Mouse (Mus musculus) intestine, embryonic 14.5 days (tissue): ENCODE results near the gene Kif19a. TPM values are rescaled to one million over a fixed set of nuclear protein-coding genes. Genes with fewer than 3 reads are reported as not detected.

Experiments used
- ATAC-seq: fragments of 200-750 bp; cut with Nextera tagmentation; replicated peaks from 2 replicates; pipeline ENCODE4 v1.8.0; 2017; ENCODE audit warnings: low read depth, moderate number of reproducible peaks, moderate TSS enrichment, moderate library complexity; ENCODE audit not compliant: low FRiP score, low TSS enrichment
- DNase-seq: peaks from one replicate; pipeline ENCODE4 v3.0.0-alpha.2; 2018; ENCODE audit warnings: low spot score
- H3K27ac ChIP-seq: fragments of 300-500 bp; sonication (generic); 2 replicates; pipeline ENCODE4 v1.5.1; 2014; ENCODE audit warnings: low read depth, mild to moderate bottlenecking, control low read depth
- H3K27me3 ChIP-seq: fragments of 300-500 bp; sonication (generic); replicated peaks from 2 replicates; pipeline ENCODE4 v1.6.1; 2014; ENCODE audit warnings: low read length, control low read depth; ENCODE audit not compliant: control insufficient read depth, insufficient read depth
- H3K36me3 ChIP-seq: fragments of 300-500 bp; sonication (generic); 2 replicates; pipeline ENCODE4 v1.6.1; 2014; ENCODE audit warnings: low read length, control low read depth; ENCODE audit not compliant: control insufficient read depth, insufficient read depth
- H3K4me1 ChIP-seq: fragments of 300-500 bp; sonication (generic); replicated peaks from 2 replicates; pipeline ENCODE4 v1.6.1; 2014; ENCODE audit warnings: low read length, control low read depth, mixed read lengths; ENCODE audit not compliant: control insufficient read depth, insufficient read depth
- H3K4me2 ChIP-seq: fragments of 300-500 bp; sonication (generic); 2 replicates; pipeline ENCODE4 v1.6.1; 2014; ENCODE audit warnings: low read length
- H3K4me3 ChIP-seq: fragments of 300-500 bp; sonication (generic); 2 replicates; pipeline ENCODE4 v1.5.1; 2014; ENCODE audit warnings: low read depth, low read length, control low read depth, mixed read lengths
- H3K9ac ChIP-seq: fragments of 300-500 bp; sonication (generic); 2 replicates; pipeline ENCODE4 v1.6.1; 2014; ENCODE audit warnings: mild to moderate bottlenecking, low read length
- H3K9me3 ChIP-seq: fragments of 300-500 bp; sonication (generic); 2 replicates; pipeline ENCODE4 v1.6.1; 2016; ENCODE audit warnings: low read length, control low read depth; ENCODE audit not compliant: control insufficient read depth
- WGBS: fragments of 180-500 bp; shearing (Covaris S2); extraction: QIAGEN DNeasy Blood & Tissue Kit; methylation state at CpG from one replicate; pipeline ENCODE4 v1.1.7; 2014; 5-methylcytosine and 5-hydroxymethylcytosine counted together
- polyA plus RNA-seq: library from polyadenylated mRNA; unstranded; fragments of >200 nt; fragmentation: Nextera tagmentation; extraction: Ambion mirVana; gene quantifications from 2 replicates; pipeline ENCODE4 v1.2.1, GENCODE M21; 2014

Kif19a gene
- polyA plus RNA-seq, 1 experiment from 2014 or later = 1.2 TPM

DNA sequence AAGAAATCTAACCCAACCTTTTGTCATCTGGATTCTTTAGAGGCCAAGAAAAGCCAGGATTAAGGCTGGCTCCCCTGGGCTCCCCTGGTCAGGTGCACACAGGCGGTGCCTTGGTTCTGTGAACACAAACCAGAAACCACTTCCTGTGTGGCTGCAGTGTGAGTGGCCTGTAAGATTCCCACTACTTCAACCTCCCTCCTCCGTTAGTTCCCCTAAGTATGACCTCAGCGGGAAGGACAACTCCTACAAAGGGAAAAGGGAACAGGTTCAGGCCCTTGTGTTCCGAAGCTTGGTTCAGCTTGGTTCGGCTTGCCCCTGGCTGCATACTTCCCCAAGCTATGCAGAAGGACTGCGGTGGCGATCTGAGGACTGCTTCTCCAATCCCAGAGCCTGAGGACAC lies 53.0 kb downstream of the Kif19a start:
- H3K9ac ChIP-seq = no peak overlapping the region
- ATAC-seq = no peak
- H3K27me3 ChIP-seq = no peaks in the 10 kb centered on the region
- no peak for DNase-seq
- no peak overlapping the region for H3K4me3 ChIP-seq
- 89% methylated on average over 7 of the region's 7 CpGs for WGBS
- no peak overlapping the region for H3K27ac ChIP-seq
- no peaks in the 10 kb centered on the region for H3K36me3 ChIP-seq
- no peaks in the 10 kb centered on the region for H3K9me3 ChIP-seq
- peaks cover 12% of the 10 kb centered on the region for H3K4me1 ChIP-seq
- H3K4me2 ChIP-seq = no peak overlapping the region

DNA sequence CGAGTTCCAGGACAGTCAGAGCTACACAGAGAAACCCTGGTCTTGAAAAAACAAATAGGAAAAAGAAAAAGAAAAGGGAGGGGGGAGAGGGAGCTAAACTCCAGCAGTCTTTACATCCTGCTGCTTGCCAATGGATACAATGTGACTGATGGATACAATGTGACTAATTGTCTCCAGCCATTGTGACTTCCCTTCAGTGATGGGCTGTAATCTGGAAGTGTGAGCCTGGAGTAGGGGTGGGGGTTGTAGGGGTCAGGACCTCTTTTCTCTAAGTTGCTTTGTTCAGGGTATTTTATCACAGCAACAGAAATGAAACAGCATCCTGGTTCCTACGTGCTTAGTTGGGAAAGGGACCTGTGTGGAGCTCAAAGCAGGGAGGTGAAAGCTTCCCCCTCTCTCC lies 53.9 kb downstream of the Kif19a start:
- no peak for DNase-seq
- no peaks in the 10 kb centered on the region for H3K36me3 ChIP-seq
- peaks cover 16% of the 10 kb centered on the region for H3K4me1 ChIP-seq
- H3K4me3 ChIP-seq = no peak overlapping the region
- no peak overlapping the region for H3K27ac ChIP-seq
- H3K9me3 ChIP-seq = no peaks in the 10 kb centered on the region
- no peaks in the 10 kb centered on the region for H3K27me3 ChIP-seq
- ATAC-seq = no peak
- no peak overlapping the region for H3K9ac ChIP-seq
- H3K4me2 ChIP-seq = no peak overlapping the region
- WGBS = 48% methylated on average over 2 of the region's 2 CpGs

- H3K27ac ChIP-seq = no peak overlapping the region
- ATAC-seq = no peak
- WGBS = 41% methylated on average over 3 of the region's 3 CpGs
- H3K36me3 ChIP-seq = no peaks in the 10 kb centered on the region
- no peak overlapping the region for H3K9ac ChIP-seq
- H3K4me1 ChIP-seq = peaks cover 12% of the 10 kb centered on the region
- H3K4me2 ChIP-seq = no peak overlapping the region
- no peaks in the 10 kb centered on the region for H3K27me3 ChIP-seq
- H3K4me3 ChIP-seq = no peak overlapping the region
- no peaks in the 10 kb centered on the region for H3K9me3 ChIP-seq
- DNase-seq = no peak
Measured at GRCm38 (mm10) chr11:114820444-114820843, 55.3 kb downstream of the Kif19a start.

DNA sequence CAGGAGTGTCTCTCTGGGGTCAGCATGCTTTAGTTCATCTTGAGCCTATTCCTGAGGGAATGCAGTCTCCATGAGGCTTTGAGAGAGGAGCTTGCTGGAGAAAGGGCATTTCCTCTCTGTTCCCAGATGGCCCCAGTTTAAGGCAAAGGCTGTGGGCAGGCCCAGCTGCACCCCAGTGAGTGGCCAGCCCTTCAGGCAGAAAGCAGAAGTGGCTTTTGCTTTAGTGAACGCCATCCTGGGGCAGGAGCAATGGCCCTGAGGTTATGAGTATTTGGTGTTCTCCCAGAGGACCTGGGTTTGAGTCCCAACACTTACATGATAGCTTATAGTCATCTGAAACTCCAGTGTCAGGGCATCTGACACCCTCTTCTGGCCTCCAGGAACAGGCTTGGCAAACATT lies 56.1 kb downstream of the Kif19a start:
- H3K36me3 ChIP-seq = no peaks in the 10 kb centered on the region
- no peak overlapping the region for H3K4me3 ChIP-seq
- no peak for ATAC-seq
- no peak overlapping the region for H3K9ac ChIP-seq
- H3K9me3 ChIP-seq = no peaks in the 10 kb centered on the region
- no peak for DNase-seq
- H3K4me1 ChIP-seq = peaks cover 12% of the 10 kb centered on the region
- WGBS = 62% methylated on average over 1 of the region's 1 CpGs
- no peak overlapping the region for H3K4me2 ChIP-seq
- no peak overlapping the region for H3K27ac ChIP-seq
- H3K27me3 ChIP-seq = no peaks in the 10 kb centered on the region

DNA sequence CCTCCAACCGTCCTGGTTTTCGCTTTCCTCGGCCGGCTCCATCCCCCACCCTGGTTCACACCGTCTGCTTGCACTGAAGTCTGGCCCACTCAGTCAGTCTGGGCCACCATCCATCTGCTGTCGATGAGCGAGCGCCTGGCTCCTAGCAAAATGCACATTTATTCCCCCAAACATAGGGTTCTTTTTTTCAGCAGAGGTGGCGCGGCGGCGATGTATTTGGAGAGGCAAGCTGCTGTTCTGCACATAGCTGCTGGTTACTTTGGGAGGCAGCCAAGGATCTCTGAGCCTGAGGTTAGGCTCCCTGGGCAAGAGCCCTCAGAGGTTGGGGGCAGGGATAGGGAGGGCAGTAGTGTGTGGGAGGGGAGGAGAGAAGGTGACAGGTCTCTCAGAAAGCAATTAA lies 57.5 kb downstream of the Kif19a start:
- Histone ChIP-seq H3K4me2 (no peak overlapping the region), H3K36me3 (no peaks in the 10 kb centered on the region), H3K27me3 (no peaks in the 10 kb centered on the region), H3K27ac (no peak overlapping the region), H3K4me3 (no peak overlapping the region), H3K4me1 (peaks cover 12% of the 10 kb centered on the region), H3K9me3 (no peaks in the 10 kb centered on the region), H3K9ac (no peak overlapping the region)
- ATAC-seq (no peak), DNase-seq (no peak)
- 43% methylated on average over 12 of the region's 12 CpGs for WGBS

DNA sequence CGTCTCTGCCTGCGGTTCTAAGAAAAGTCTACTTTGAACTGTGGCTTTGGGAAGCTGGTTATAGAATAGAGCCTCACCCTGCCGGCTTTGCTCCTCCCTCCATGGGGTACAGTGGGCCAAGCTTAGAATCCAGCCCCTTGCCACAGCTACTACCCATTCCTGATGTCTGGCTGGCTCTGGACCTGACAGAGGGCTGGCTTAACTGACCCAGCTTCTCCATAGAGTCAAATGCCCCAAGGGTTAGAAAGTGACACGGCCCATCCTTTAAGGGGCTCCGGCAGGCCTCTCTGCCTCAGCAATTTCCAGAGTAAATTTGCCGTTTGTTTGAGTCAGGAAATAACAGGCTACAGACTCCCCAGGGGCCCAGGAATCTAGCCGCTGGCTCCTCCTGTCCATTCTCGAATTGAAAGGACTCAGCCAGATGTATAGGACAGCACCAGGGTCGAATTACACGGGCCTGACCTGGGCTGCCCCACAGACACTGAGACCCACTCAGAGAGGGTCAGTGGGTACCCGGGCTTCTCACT lies 58.1 kb downstream of the Kif19a start:
- Histone ChIP-seq H3K4me1 (peaks cover 12% of the 10 kb centered on the region), H3K27me3 (no peaks in the 10 kb centered on the region), H3K27ac (no peak overlapping the region), H3K36me3 (no peaks in the 10 kb centered on the region), H3K9ac (no peak overlapping the region), H3K9me3 (no peaks in the 10 kb centered on the region), H3K4me2 (no peak overlapping the region), H3K4me3 (no peak overlapping the region)
- DNase-seq (no peak), ATAC-seq (no peak)
- WGBS = 10% methylated on average over 11 of the region's 11 CpGs

DNA sequence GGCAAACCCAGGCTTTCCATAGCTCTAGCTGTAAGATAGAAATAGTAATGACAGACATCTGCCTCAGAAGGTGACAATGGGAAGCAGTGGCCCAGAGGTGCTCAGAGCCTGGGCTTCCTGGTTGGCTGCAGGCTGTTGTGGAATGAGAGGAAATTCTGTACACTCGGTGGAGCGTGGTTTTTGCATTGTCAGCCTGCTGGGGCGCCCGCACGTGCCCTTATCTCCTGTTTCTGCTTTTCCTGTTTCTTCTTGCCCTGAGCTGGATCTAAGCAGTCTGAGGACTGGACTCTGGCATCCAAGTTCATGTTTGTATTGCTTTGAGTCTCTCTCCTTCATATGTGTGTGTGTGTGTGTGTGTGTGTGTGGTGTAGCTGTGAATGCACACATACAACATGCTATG lies 61.5 kb downstream of the Kif19a start:
- Histone ChIP-seq H3K4me3 (no peak overlapping the region), H3K36me3 (no peaks in the 10 kb centered on the region), H3K9me3 (no peaks in the 10 kb centered on the region), H3K27me3 (no peaks in the 10 kb centered on the region), H3K27ac (no peak overlapping the region), H3K4me2 (no peak overlapping the region), H3K9ac (no peak overlapping the region), H3K4me1 (peaks cover 32% of the 10 kb centered on the region)
- DNase-seq = no peak
- ATAC-seq = no peak
- 60% methylated on average over 5 of the region's 5 CpGs for WGBS

DNA sequence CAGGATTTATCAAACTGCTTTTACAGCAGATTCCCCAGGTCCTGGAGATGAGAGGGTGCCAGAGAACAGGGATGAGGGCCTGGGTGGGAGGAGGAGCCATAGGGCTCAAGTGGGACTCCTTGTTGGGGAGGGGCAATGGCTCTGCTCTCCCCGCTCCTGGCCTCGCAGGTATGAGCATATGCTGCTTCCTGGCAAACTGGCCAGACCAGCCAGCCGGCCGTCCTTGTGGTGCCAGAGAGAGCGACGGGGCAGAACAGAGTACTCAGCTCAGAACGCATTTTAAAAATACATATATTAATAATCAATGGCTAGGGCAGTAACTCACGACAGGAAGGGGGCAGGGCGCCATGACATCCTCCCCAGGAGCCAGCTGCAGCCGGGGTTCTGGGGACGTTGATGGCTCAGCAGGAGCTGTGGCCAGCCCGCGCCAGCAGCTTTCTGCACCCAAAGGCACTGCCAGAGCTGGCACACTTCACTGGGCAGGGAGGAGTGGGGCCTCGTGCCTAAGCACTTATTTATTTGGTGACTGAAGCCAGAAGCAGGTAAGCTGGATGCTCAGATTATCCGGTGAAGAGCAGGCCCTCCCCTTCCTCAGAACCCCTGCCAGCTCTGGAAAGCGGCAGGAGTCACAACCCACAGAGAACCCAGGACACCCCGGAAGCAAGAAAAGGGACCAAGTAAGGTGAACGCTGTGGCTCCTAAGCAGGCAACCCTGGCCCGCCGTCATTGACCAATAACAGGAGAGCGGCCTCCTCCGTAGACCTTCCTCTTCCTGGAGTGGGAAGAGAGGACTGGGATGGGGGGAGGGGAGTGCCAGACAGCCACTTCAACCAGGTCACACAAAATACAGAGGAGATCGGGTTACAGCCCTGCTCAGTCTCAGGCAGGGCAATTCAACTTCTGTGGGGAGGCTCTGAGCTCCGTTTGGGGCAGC lies 64.6 kb downstream of the Kif19a start:
- 3% methylated on average over 24 of the region's 24 CpGs for WGBS
- DNase-seq = peak; percentile 86
- Histone ChIP-seq H3K4me3 (peak overlapping the region; percentile 31), H3K4me1 (peaks cover 25% of the 10 kb centered on the region), H3K9me3 (no peaks in the 10 kb centered on the region), H3K27me3 (no peaks in the 10 kb centered on the region), H3K27ac (peak overlapping the region; percentile 90), H3K36me3 (no peaks in the 10 kb centered on the region), H3K4me2 (peak overlapping the region; percentile 72), H3K9ac (peak overlapping the region; percentile 41)
- ATAC-seq = peak; percentile 92

DNA sequence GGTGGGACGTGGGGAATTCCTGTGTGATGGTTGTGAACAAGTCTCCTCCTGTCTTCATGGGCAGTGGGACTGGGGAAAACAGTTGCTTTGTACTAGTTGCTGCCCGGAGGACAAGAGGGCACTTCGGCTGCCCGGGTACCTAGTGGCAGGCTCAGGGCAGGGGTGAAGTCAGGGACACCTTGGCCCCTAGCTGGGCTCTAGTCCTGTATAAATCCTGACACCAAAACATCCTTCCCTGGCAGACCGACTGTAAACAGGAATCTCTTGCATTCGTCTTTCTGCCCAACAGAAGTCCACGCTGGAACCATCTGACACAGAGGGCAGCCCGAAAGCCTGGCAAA lies 65.2 kb downstream of the Kif19a start:
- H3K9me3 ChIP-seq = no peaks in the 10 kb centered on the region
- peak; percentile 51 for ATAC-seq
- no peaks in the 10 kb centered on the region for H3K27me3 ChIP-seq
- no peaks in the 10 kb centered on the region for H3K36me3 ChIP-seq
- peaks cover 25% of the 10 kb centered on the region for H3K4me1 ChIP-seq
- WGBS = 7% methylated on average over 8 of the region's 8 CpGs
- peak overlapping the region; percentile 41 for H3K9ac ChIP-seq
- H3K4me2 ChIP-seq = peak overlapping the region; percentile 72
- peak overlapping the region; percentile 31; the same call in 1 of the 2 replicates for H3K4me3 ChIP-seq
- H3K27ac ChIP-seq = peak overlapping the region; percentile 90
- no peak for DNase-seq
